Mouse (Mus musculus): ENCODE data around the gene Papss2.

GRCm38 (mm10) chr19:32567447-32567846 lies 28.1 kb upstream of the Papss2 start:
- no peak for TF ChIP-seq CTCF (IDR thresholded peaks at IDR 0.05; ENCODE audit: low read depth)
- no peak for TF ChIP-seq EP300 (IDR thresholded peaks at IDR 0.05; ENCODE audit: low read depth)

Measured in liver, embryonic 14.5 days (tissue).